Mouse (Mus musculus) c-Kit-positive CD71-positive TER-119-positive erythroid progenitor cells, embryonic 14.5 days (primary cell): Measurements from ENCODE around the gene Cux1.
"Not testable (repeated sequence)": the region's sequence is repeated elsewhere in the genome, so short reads cannot be mapped to it uniquely, and the experiment has no call there.

ENCODE experiments used
- DNase-seq: peaks from one replicate; pipeline ENCODE4 v3.0.0-alpha.2; 2013; ENCODE audit warnings: low spot score

Cux1 gene

DNA sequence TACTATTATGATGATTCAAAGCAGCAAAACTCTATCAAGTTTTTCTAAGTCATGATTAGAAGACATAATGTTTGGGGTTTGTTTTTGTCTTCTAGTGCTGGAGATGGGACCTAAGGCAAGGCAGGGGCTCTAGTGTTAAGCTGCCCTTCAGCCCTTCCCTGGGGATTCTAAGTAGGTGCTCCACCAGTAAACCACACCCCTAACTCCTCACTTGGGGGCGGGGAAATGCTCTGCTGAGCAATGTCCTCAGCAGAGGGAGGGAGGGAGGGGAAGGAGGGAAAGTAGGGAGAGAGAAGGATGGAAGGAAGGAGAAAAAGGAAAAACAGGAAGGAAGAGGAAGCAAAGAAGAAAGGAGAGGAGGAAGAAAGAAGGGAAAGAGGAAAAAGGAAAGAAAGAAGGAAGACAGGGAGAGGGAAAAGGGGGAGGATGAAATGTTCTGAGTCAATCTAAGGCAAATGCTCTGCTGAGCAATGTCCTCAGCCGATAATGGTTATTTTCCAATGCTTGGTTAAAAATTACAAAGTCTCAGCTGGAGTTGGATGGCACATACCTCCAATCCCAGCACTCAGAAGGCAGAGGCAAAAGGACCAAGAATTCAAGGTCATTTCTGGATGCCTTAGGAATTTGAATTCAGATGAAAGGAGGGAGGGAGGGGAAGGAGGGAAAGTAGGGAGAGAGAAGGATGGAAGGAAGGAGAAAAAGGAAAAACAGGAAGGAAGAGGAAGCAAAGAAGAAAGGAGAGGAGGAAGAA is 96.1 kb downstream of the Cux1 start:
- DNase-seq, result not testable (repeated sequence)

DNA sequence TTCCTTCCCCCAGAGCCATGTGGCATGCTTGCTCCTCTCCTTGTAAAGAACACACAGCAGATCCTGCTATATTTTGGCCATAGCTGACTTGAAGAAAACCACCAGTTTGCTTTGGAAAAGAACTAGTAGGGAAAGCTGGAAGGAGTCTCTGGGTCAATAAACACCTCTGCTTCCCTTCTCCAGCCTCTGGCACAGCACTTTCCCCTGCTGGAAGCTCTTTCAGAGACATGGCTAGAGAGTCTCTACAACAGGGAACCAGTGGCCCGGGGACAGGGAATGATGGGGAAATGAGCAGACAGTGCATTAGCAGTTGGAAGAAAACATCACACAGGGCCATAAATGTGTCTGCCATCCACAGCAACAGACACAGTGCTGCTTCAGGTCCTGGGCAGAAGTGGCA is 98.0 kb downstream of the Cux1 start:
- no peak for DNase-seq

- DNase-seq, result no peak
Measured at GRCm38 (mm10) chr5:136467360-136467999, 99.8 kb downstream of the Cux1 start.

DNA sequence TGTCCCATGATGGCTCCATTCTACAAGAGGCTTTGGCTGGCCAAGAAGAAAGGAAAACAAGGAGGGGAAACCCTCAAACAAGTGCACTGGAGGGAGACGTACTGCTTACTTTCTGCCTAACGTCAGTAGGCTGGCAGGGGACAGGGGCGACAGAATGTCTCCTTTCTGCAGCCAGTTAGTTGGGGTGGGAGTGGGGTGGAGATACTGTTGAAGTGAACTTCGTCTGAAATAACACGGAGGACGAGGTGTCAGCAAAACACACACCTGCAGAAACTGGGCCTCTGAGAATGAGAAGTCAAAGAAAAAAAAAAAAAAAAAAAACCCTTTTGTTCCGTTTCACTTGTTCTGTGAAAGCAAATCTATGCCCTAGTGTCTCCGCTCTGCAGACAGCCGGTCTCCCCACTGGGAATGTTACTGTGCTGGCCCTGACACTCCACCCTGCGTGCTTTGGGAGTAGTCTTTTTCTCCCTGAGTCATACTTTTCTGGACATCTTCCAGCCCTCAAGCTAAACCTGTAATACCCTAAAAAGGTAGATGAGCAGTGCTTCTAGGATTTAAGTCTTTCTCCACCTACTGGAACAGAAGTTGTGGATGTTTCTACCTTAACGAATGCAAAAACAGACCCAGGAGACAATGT is 101.4 kb downstream of the Cux1 start:
- DNase-seq, result no peak

DNA sequence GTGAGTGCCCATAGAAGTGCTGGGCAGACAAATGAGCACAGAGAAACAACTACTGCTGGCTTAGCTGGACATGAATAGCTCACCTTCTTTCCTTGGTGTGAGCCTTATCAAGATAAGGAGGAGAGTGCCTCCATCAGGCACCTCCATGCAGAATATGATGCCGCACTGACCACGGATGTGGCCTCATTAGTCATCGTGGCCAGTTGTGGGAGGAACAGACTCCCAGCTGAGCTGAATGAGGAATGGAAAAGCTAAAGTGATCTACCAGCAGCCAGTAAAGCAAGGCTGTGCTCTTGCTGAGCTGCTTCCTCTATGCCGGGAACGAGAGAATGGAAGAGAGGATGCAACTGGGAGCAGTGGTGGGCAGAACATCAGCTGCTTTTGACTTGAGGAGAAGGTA is 101.9 kb downstream of the Cux1 start:
- DNase-seq, result no peak

DNA sequence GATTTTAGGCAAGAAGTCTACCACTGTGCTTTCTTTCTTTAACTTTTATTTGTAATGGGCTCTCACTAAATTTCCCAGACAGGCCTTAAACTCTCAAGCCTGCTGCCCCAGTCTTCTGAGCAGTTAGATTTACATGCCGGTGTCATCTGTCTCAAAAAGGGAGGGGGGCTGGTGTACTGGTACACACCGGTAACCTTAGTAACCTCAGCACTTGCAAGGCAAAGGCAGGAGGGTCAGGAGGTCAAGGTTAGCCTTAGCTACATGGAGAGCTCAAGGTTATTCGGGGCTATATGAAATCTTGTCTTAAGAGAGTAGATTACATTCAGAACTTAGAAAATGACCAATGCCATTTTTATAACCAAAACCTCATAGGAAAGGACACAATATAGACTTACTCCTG is 102.4 kb downstream of the Cux1 start:
- DNase-seq, result no peak

GRCm38 (mm10) chr5:136464128-136464527 is 103.2 kb downstream of the Cux1 start:
- DNase-seq, result no peak

GRCm38 (mm10) chr5:136462613-136463012 is 104.7 kb downstream of the Cux1 start:
- no peak for DNase-seq

DNA sequence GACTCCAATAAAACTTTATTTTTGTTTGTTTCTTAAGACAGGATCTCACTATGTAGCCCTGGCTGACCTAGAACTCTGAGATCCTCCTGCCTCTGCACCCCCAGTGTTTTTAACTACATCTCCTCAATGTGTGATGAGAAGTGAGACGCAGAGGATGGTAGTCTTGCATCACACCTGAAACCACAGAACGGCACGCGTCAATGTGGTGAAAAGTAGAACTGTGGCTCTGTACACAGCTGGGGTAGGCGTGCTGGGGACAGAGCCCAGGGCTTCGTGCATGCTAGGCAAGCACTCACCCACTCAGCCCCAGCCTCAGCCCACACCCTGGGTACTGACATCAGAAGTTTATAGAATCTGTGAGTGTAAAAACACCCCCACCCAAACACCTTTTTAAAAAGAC is 107.4 kb downstream of the Cux1 start:
- DNase-seq, result no peak

GRCm38 (mm10) chr5:136458893-136459499 is 108.3 kb downstream of the Cux1 start:
- no peak for DNase-seq

GRCm38 (mm10) chr5:136458102-136458863 is 109.0 kb downstream of the Cux1 start:
- DNase-seq, result no peak

- no peak for DNase-seq
Measured at GRCm38 (mm10) chr5:136456395-136456794, 110.9 kb downstream of the Cux1 start.

DNA sequence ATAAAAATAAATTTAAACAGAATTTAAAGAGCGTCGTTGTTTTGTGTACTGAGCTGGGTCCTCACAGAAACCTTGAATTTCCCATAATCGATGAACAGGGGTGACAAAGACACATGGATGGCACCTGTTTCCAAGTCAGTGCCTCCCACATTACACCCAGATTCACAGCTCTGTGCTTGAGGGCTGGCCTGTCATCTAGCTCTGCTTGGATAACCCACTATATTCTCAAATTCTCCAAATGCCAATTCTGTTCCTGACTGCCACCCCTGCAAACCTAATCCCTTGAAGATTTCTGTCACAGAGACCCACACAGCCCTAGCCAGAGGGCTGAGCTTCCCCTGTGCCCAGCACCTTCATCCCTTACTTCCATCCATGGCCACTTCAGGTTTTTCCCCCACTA is 114.6 kb downstream of the Cux1 start:
- DNase-seq, result no peak

- DNase-seq, result peak; percentile 13
Measured at GRCm38 (mm10) chr5:136449801-136450200, 117.5 kb downstream of the Cux1 start.

GRCm38 (mm10) chr5:136445967-136446366 is 121.3 kb downstream of the Cux1 start:
- no peak for DNase-seq

DNA sequence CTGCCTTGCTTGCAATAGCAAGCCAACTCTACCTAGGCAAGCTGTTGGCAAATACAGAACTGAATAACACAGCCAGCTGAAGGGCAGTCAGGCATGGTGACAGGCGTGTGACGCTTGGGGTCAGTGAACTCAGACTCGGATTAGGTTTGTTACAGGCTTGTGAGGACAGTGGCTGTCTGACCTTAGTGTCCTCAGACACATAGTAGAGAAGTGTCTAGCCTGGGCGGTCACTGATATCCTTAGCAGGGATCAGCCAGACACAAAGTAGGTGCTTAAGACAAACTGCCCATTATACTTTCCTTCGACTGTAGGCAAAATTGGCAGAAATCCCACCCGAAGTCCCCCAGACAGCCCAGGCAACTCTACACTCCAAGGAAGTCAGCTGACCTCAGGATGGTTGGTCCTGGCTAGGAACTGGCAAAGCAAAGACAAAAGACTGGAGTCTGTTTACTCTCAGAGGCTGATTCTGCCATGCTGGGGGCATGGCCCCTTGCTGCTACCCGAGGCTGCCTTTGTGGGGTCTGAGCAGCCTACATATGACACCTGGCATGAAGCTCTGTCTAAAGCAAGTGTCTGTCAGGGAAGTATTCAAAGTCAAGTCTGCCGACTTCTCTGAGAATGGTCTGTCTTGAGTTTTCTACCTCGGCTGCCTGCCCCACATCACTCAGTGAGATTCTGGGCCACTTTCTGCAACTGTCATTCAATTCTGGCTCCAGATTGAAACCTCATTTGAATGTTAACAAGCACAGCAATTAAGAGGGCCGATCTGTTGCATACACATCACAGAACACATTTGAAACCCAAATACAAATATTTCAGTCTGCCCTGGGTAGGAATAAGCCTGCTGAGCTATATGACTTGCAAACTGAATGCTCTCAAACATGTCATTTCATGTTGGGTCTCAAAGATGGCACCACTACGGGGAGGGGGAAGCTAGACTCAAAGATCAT is 124.8 kb downstream of the Cux1 start:
- DNase-seq, result no peak

- no peak for DNase-seq
Measured at GRCm38 (mm10) chr5:136429647-136430046, 137.6 kb downstream of the Cux1 start.

GRCm38 (mm10) chr5:136428498-136429060 is 138.7 kb downstream of the Cux1 start:
- no peak for DNase-seq

DNA sequence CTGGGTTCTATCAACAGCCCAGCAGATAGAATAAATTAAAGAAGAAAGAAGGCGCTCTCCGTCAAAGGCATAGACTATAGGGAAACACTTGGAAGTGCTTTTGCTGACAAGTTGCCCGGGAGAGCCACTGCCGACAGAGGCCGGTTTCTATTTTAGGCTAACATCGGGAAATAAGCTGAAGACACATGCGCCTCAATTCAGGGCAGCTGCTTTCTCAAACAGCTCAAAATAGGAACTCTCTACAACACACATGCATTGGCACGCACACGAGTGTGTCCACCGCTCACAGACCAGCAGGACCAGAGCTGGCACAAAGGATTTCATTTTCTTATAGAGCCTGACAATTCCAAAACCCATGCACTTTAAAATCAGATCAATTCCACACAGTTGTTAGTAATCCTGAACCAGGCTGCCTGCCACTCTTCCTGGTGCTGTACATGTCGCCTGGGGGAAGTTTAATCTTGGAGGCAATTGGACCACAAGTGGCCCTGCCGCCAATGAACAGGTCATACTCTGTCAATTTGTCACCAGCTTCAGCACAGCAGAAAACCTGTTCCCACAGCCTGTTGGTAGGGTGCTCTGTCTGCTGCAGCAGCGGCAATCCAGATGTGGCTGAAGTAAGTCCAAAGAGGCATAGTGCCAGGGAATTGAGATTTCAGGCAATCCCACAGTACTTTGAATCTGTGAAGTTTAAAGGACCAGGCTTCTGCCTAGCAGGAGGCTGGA is 139.4 kb downstream of the Cux1 start:
- DNase-seq, result no peak
